In the genomic region with DNA sequence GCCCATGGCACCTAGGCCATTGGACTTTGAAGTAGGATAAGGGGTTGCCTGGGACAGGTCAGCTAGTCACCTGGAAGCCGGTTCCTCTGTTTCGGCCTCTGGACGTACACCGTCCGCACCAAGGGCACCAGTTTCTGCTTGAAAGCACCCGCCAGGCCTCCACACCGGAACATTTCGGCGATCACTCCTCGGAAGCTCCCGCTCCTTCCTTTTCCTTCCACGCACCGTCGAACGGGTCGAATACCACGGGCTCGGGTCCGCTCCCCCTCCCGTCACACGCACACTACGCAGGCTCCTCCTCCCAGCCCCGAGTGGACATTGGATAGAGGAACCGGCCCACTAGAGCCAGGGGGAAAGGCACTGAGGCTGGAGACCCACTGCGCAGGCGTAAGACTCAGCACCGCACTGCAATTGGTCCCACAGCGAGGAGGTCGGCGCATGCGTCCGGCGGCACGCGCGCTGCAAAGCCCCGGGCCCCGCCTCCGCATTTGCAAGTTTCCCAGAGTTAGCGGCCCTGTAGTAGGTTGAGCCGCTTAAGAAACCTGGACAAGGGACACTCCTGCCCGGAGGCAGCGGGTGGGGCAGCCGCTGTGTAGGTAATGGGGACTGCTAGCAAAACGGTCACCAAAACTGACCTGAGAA, we compare ENCODE assay signal across 8 mouse cellular contexts. TPM values are rescaled to one million over a fixed set of nuclear protein-coding genes. Genes with fewer than 3 reads are reported as not detected.
DNase-seq lines count a peak whose midpoint lies in the region; ATAC-seq and TF ChIP-seq lines count a peak whose summit lies in the region.

A gene (minus strand): TSS at position 398 of the 642 bp plus-strand sequence.

- H3K27me3 ChIP-seq in G1E (ENCODE audit: insufficient read depth, low read length): no peaks in the 10 kb centered on the region
- H3K27me3 ChIP-seq in forebrain, embryonic 16.5 days (replicated peaks; ENCODE audit: control insufficient read depth, insufficient read depth, low read length): no peaks in the 10 kb centered on the region
- no peaks in the 10 kb centered on the region for H3K27me3 ChIP-seq in lung, embryonic 14.5 days (ENCODE audit: insufficient read depth, low read length)
- no peaks in the 10 kb centered on the region for H3K27me3 ChIP-seq in thymus, adult 2 months (ENCODE audit: control insufficient read depth, insufficient read depth, low read length)

- ATAC-seq in G1E (ENCODE audit: extremely low read depth, insufficient number of reproducible peaks, low FRiP score, poor library complexity, severe bottlenecking): peak; percentile 91
- ATAC-seq in forebrain, embryonic 16.5 days: peak; percentile 96
- peak; percentile 100 for ATAC-seq in lung, embryonic 14.5 days (ENCODE audit: insufficient read depth)

- TF ChIP-seq POLR2A in olfactory bulb, adult 2 months (IDR thresholded peaks at IDR 0.05; ENCODE audit: insufficient read depth, low read depth, low read length): no peak; the same call in 1 of the 2 replicates
- TF ChIP-seq POLR2A in thymus, adult 2 months (IDR thresholded peaks at IDR 0.05; ENCODE audit: control insufficient read depth, extremely low read depth, insufficient read depth, low read length, poor library complexity): no peak

- peak within 1 kb of the TSS; percentile 59 for H3K4me2 ChIP-seq in forebrain, embryonic 16.5 days (ENCODE audit: low read length)
- peak within 1 kb of the TSS; percentile 64 for H3K4me2 ChIP-seq in lung, embryonic 14.5 days

- intact Hi-C loops in heart, postnatal 36 days (cut with DNase I): loop anchor here (10.0 kb wide), 1 partner anchor 228 kb away; no protein-coding TSS in a partner anchor

- DNase-seq in G1E (ENCODE audit: low spot score): peak; percentile 76
- DNase-seq in cerebellum, adult 18-20 months: peak; percentile 89 to 93
- peak; percentile 86 to 87 for DNase-seq in heart, postnatal 36 days
- DNase-seq in layer of hippocampus, adult 2 months (ENCODE audit: low spot score in 2 of 2): peak; percentile 83 to 93
- DNase-seq in lung, embryonic 14.5 days: peak; percentile 95
- peak; percentile 85 for DNase-seq in thymus, adult 2 months

- H3K36me3 ChIP-seq in G1E (replicated peaks): peaks cover 11% of the 10 kb centered on the region
- H3K36me3 ChIP-seq in forebrain, embryonic 16.5 days (ENCODE audit: control insufficient read depth, insufficient read depth): no peaks in the 10 kb centered on the region
- no peaks in the 10 kb centered on the region for H3K36me3 ChIP-seq in lung, embryonic 14.5 days (ENCODE audit: insufficient read depth)
- H3K36me3 ChIP-seq in thymus, adult 2 months (ENCODE audit: control insufficient read depth, insufficient read depth, low read length): no peaks in the 10 kb centered on the region

- H3K9ac ChIP-seq in forebrain, embryonic 16.5 days (replicated peaks; ENCODE audit: low read depth, low read length): peak within 1 kb of the TSS; percentile 60
- peak within 1 kb of the TSS; percentile 60 for H3K9ac ChIP-seq in lung, embryonic 14.5 days

- peak within 1 kb of the TSS; percentile 78 for H3K4me3 ChIP-seq in G1E (ENCODE audit: low read depth, low read length)
- H3K4me3 ChIP-seq in forebrain, embryonic 16.5 days (replicated peaks; ENCODE audit: low read length): peak within 1 kb of the TSS; percentile 53
- H3K4me3 ChIP-seq in layer of hippocampus, adult 2 months: peak within 1 kb of the TSS; percentile 69
- peak within 1 kb of the TSS; percentile 54 for H3K4me3 ChIP-seq in lung, embryonic 14.5 days (ENCODE audit: low read depth, low read length)
- peak within 1 kb of the TSS; percentile 63 for H3K4me3 ChIP-seq in olfactory bulb, adult 2 months (ENCODE audit: insufficient read depth, low read depth, low read length)
- H3K4me3 ChIP-seq in thymus, adult 2 months (ENCODE audit: control insufficient read depth, insufficient read depth, low read length): peak within 1 kb of the TSS; percentile 99

- H3K4me1 ChIP-seq in G1E (ENCODE audit: insufficient read depth, low read depth, low read length): peaks cover 3% of the 10 kb centered on the region; the same call in 1 of the 2 replicates
- H3K4me1 ChIP-seq in forebrain, embryonic 16.5 days (replicated peaks; ENCODE audit: control insufficient read depth, insufficient read depth, low read length): peaks cover 3% of the 10 kb centered on the region; the same call in 1 of the 2 replicates
- no peaks in the 10 kb centered on the region for H3K4me1 ChIP-seq in lung, embryonic 14.5 days (ENCODE audit: insufficient read depth)
- no peaks in the 10 kb centered on the region for H3K4me1 ChIP-seq in olfactory bulb, adult 2 months (ENCODE audit: control insufficient read depth, insufficient read depth, low read length)
- H3K4me1 ChIP-seq in thymus, adult 2 months (replicated peaks; ENCODE audit: control insufficient read depth, insufficient read depth, low read length): 0 out of 2 replicates have a peak, but pooled peaks cover 2% of the 10 kb centered on the region

- no peak within 1 kb of the TSS for H3K27ac ChIP-seq in forebrain, embryonic 16.5 days (ENCODE audit: low read length)
- peak within 1 kb of the TSS; percentile 78 for H3K27ac ChIP-seq in layer of hippocampus, adult 2 months
- H3K27ac ChIP-seq in lung, embryonic 14.5 days (ENCODE audit: low read depth): peak within 1 kb of the TSS; percentile 24; the same call in 1 of the 2 replicates
- peak within 1 kb of the TSS; percentile 56 for H3K27ac ChIP-seq in olfactory bulb, adult 2 months (ENCODE audit: insufficient read depth, low read depth, low read length)
- no peak within 1 kb of the TSS for H3K27ac ChIP-seq in thymus, adult 2 months (ENCODE audit: control insufficient read depth, insufficient read depth, low read length)

- WGBS in forebrain, embryonic 16.5 days: 19% methylated on average over 45 of the region's 45 CpGs
- WGBS in lung, embryonic 14.5 days: 9% methylated on average over 45 of the region's 45 CpGs
- 18% methylated on average over 45 of the region's 45 CpGs for WGBS in olfactory bulb, adult 2 months
- WGBS in thymus, adult 2 months: 1% methylated on average over 44 of the region's 45 CpGs

- H3K9me3 ChIP-seq in G1E (replicated peaks): no peaks in the 10 kb centered on the region
- no peaks in the 10 kb centered on the region for H3K9me3 ChIP-seq in forebrain, embryonic 16.5 days (ENCODE audit: control insufficient read depth, low read length)
- H3K9me3 ChIP-seq in lung, embryonic 14.5 days (ENCODE audit: low read depth, low read length): no peaks in the 10 kb centered on the region

- TF ChIP-seq CTCF in G1E (IDR thresholded peaks at IDR 0.05; ENCODE audit: low read depth, low read length): no peak
- TF ChIP-seq CTCF in layer of hippocampus, adult 2 months (conservative IDR thresholded peaks at IDR 0.05): no peak
- TF ChIP-seq CTCF in lung, embryonic 14.5 days (IDR thresholded peaks at IDR 0.05; ENCODE audit: low read depth): no peak
- TF ChIP-seq CTCF in olfactory bulb, adult 2 months (IDR thresholded peaks at IDR 0.05; ENCODE audit: insufficient read depth, low read depth, low read length): no peak
- no peak for TF ChIP-seq CTCF in thymus, adult 2 months (IDR thresholded peaks at IDR 0.05; ENCODE audit: borderline replicate concordance, control insufficient read depth, extremely low read depth, insufficient read depth, low read length, poor library complexity)

RNA-seq across cellular contexts. Expression of the gene that starts here (rescaled TPM):
- total RNA-seq in G1E (2014; fragmentation: Nextera tagmentation) (48.0 and 48.8 TPM in 2 replicates), G1E (2017) (53.7 and 71.4 TPM in 2 replicates)
- polyA plus RNA-seq in G1E (2012): 5.1 and 7.0 TPM in 2 replicates
- polyA plus RNA-seq in forebrain, embryonic 16.5 days (2015; fragmentation: Nextera tagmentation; extraction: Ambion mirVana): 47.7 and 52.7 TPM in 2 replicates
- total RNA-seq in heart, postnatal 36 days (2021): 100 to 1,000 TPM; 109 to 116 TPM
- total RNA-seq in layer of hippocampus, adult 2 months (2021): 10 to 100 TPM; 27.8 to 29.0 TPM
- 58.2 and 68.0 TPM in 2 replicates for polyA plus RNA-seq in lung, embryonic 14.5 days (2014; fragmentation: Nextera tagmentation; extraction: Ambion mirVana)
- not detected in 2 replicates for polyA plus RNA-seq in olfactory bulb, adult 2 months (2012; ENCODE audit: insufficient read depth, insufficient read length, low replicate concordance, missing spikeins)
- polyA plus RNA-seq in thymus, adult 2 months (2012; rRNA removed): 11.8 and 12.1 TPM in 2 replicates

Comparison
In these comparisons a context has a peak if more than half of its experiments do, and no peak if none do; other contexts are left out.
1. H3K27ac ChIP-seq: peak in layer of hippocampus, adult 2 months (single experiment), lung, embryonic 14.5 days (single experiment) and olfactory bulb, adult 2 months (single experiment); none in forebrain, embryonic 16.5 days (single experiment) and thymus, adult 2 months (single experiment).
2. Peak in every context shown above with its lines, with median percentiles within 50 percentile points of each other: ATAC-seq, DNase-seq and H3K4me3 ChIP-seq.